Mouse (Mus musculus): ENCODE data around the gene Pcgf5.

Pcgf5 gene

GRCm38 (mm10) chr19:36348161-36348800, at the start of gene Pcgf5:
Gene Pcgf5 (plus strand): TSS chr19:36348309.
- DNase-seq (ENCODE audit: low read depth), result peak; percentile 82

GRCm38 (mm10) chr19:36305542-36305941, 42.6 kb upstream of the Pcgf5 start:
- no peak for DNase-seq (ENCODE audit: low read depth)

GRCm38 (mm10) chr19:36314010-36314409, 34.1 kb upstream of the Pcgf5 start:
- DNase-seq (ENCODE audit: low read depth), result no peak

- DNase-seq (ENCODE audit: low read depth), result no peak
Measured at GRCm38 (mm10) chr19:36319735-36320134, 28.4 kb upstream of the Pcgf5 start.

GRCm38 (mm10) chr19:36321066-36321465, 27.0 kb upstream of the Pcgf5 start:
- DNase-seq (ENCODE audit: low read depth), result no peak

GRCm38 (mm10) chr19:36323326-36323725, 24.8 kb upstream of the Pcgf5 start:
- DNase-seq (ENCODE audit: low read depth), result no peak

- DNase-seq (ENCODE audit: low read depth), result no peak
Measured at GRCm38 (mm10) chr19:36328678-36329077, 19.4 kb upstream of the Pcgf5 start.

- peak; percentile 61 for DNase-seq (ENCODE audit: low read depth)
Measured at GRCm38 (mm10) chr19:36347376-36347775, 733 bp upstream of the Pcgf5 start.

GRCm38 (mm10) chr19:36347831-36348160, 313 bp upstream of the Pcgf5 start:
- no peak for DNase-seq (ENCODE audit: low read depth)

- DNase-seq (ENCODE audit: low read depth), result peak; percentile 84
Measured at GRCm38 (mm10) chr19:36348801-36349486, 835 bp downstream of the Pcgf5 start.

GRCm38 (mm10) chr19:36349487-36349955, 1.4 kb downstream of the Pcgf5 start:
- no peak for DNase-seq (ENCODE audit: low read depth)

GRCm38 (mm10) chr19:36350181-36350580, 2.1 kb downstream of the Pcgf5 start:
- DNase-seq (ENCODE audit: low read depth), result peak; percentile 68

- no peak for DNase-seq (ENCODE audit: low read depth)
Measured at GRCm38 (mm10) chr19:36350870-36351269, 2.8 kb downstream of the Pcgf5 start.

- no peak for DNase-seq (ENCODE audit: low read depth)
Measured at GRCm38 (mm10) chr19:36362541-36362940, 14.4 kb downstream of the Pcgf5 start.

GRCm38 (mm10) chr19:36364757-36365156, 16.6 kb downstream of the Pcgf5 start:
- DNase-seq (ENCODE audit: low read depth), result no peak

- DNase-seq (ENCODE audit: low read depth), result no peak
Measured at GRCm38 (mm10) chr19:36371478-36371877, 23.4 kb downstream of the Pcgf5 start.

- DNase-seq (ENCODE audit: low read depth), result no peak
Measured at GRCm38 (mm10) chr19:36373056-36373621, 25.0 kb downstream of the Pcgf5 start.

- DNase-seq (ENCODE audit: low read depth), result peak; percentile 85
Measured at GRCm38 (mm10) chr19:36375200-36375783, 27.2 kb downstream of the Pcgf5 start.

- no peak for DNase-seq (ENCODE audit: low read depth)
Measured at GRCm38 (mm10) chr19:36377729-36378128, 29.6 kb downstream of the Pcgf5 start.

- DNase-seq (ENCODE audit: low read depth), result no peak
Measured at GRCm38 (mm10) chr19:36378511-36379232, 30.6 kb downstream of the Pcgf5 start.

- peak; percentile 63 for DNase-seq (ENCODE audit: low read depth)
Measured at GRCm38 (mm10) chr19:36382901-36383300, 34.8 kb downstream of the Pcgf5 start.

- peak; percentile 66 for DNase-seq (ENCODE audit: low read depth)
Measured at GRCm38 (mm10) chr19:36383977-36384376, 35.9 kb downstream of the Pcgf5 start.

Data from naive thymus-derived CD4-positive, alpha-beta T cell, adult 2 months (primary cell).